Mouse (Mus musculus): ENCODE measurements at regions not wholly inside any gene's neighbourhood (a gene's known extent, or its start where the extent isn't known, plus 50 kb on each side); places are given as distances from the start of the nearest gene placed in this dataset.

GRCm38 (mm10) chr5:106264536-106264935, 193.4 kb downstream of the Barhl2 start:
- Histone ChIP-seq H3K4me2 (replicated peaks; ENCODE audit: low read depth) (no peak overlapping the region), H3K36me3 (ENCODE audit: control insufficient read depth, insufficient read depth) (no peaks in the 10 kb centered on the region), H3K27me3 (replicated peaks; ENCODE audit: control insufficient read depth, insufficient read depth, low read length) (no peaks in the 10 kb centered on the region), H3K4me3 (ENCODE audit: low read depth, low read length) (no peak overlapping the region), H3K4me1 (replicated peaks; ENCODE audit: control insufficient read depth, insufficient read depth, low read length) (no peaks in the 10 kb centered on the region), H3K9ac (ENCODE audit: low read depth, low read length) (no peak overlapping the region), H3K9me3 (ENCODE audit: control insufficient read depth) (no peaks in the 10 kb centered on the region), H3K27ac (ENCODE audit: low read depth, low read length) (no peak overlapping the region)
- TF ChIP-seq CTCF (IDR thresholded peaks at IDR 0.05; ENCODE audit: low read depth): no peak
- no peak for ATAC-seq
- 73% methylated on average over 2 of the region's 2 CpGs for WGBS

DNA sequence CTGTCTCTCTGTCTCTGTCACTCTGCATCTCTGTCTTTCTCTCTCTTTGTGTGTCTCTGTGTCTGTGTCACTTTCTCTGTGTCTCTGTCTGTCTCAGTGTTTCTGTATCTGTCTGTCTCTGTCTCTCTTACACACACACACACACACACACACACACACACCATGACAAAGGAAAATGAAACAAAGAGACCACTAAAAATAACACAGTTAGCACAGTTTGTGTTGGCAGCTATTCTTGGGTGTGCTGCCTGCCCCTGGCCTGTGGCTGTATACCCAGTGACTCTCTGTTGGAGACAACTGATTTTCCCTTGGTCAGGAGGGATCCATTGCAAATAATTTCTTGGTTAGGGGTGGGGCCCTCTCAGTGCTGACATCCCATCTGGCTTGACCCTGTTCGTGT, 200.8 kb downstream of the Barhl2 start:
- Histone ChIP-seq H3K27me3 (replicated peaks; ENCODE audit: control insufficient read depth, insufficient read depth, low read length) (no peaks in the 10 kb centered on the region), H3K36me3 (ENCODE audit: control insufficient read depth, insufficient read depth) (no peaks in the 10 kb centered on the region), H3K4me3 (ENCODE audit: low read depth, low read length) (no peak overlapping the region), H3K4me1 (replicated peaks; ENCODE audit: control insufficient read depth, insufficient read depth, low read length) (no peaks in the 10 kb centered on the region), H3K9ac (ENCODE audit: low read depth, low read length) (no peak overlapping the region), H3K9me3 (ENCODE audit: control insufficient read depth) (no peaks in the 10 kb centered on the region), H3K4me2 (replicated peaks; ENCODE audit: low read depth) (no peak overlapping the region), H3K27ac (ENCODE audit: low read depth, low read length) (no peak overlapping the region)
- WGBS: 71% methylated on average over 1 of the region's 1 CpGs
- ATAC-seq: no peak
- no peak for TF ChIP-seq CTCF (IDR thresholded peaks at IDR 0.05; ENCODE audit: low read depth)

- Histone ChIP-seq H3K4me2 (replicated peaks; ENCODE audit: low read depth) (no peak overlapping the region), H3K27me3 (replicated peaks; ENCODE audit: control insufficient read depth, insufficient read depth, low read length) (no peaks in the 10 kb centered on the region), H3K36me3 (ENCODE audit: control insufficient read depth, insufficient read depth) (no peaks in the 10 kb centered on the region), H3K27ac (ENCODE audit: low read depth, low read length) (no peak overlapping the region), H3K4me1 (replicated peaks; ENCODE audit: control insufficient read depth, insufficient read depth, low read length) (no peaks in the 10 kb centered on the region), H3K9ac (ENCODE audit: low read depth, low read length) (no peak overlapping the region), H3K4me3 (ENCODE audit: low read depth, low read length) (no peak overlapping the region), H3K9me3 (ENCODE audit: control insufficient read depth) (no peaks in the 10 kb centered on the region)
- no peak for TF ChIP-seq CTCF (IDR thresholded peaks at IDR 0.05; ENCODE audit: low read depth)
- no peak for ATAC-seq
- WGBS: 49% methylated on average over 3 of the region's 3 CpGs
Measured at GRCm38 (mm10) chr5:106229154-106229553, 228.8 kb downstream of the Barhl2 start.

- no peak for ATAC-seq
- 56% methylated on average over 7 of the region's 7 CpGs for WGBS
Measured at GRCm38 (mm10) chr5:106224141-106224540, 233.8 kb downstream of the Barhl2 start.

DNA sequence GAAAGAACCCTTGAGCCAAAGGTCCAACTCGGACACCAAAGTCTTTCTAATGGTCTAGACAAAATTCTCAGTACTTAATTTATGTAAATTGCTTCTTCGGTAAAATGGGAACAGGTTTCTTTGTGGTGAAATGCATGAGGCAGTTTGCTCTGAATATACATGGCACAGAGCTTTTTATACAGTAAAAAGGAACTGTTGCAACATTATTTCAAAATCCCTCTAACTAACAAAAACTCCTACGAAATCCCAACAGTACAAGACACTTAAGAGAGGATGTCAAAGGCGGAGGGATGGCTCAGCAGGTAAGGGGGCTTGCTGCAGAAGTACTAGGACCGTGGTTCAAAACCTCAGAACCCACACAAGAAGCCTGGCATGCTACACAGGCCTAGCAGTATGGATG, 248.4 kb downstream of the Barhl2 start:
- Histone ChIP-seq H3K4me3 (ENCODE audit: low read depth, low read length) (no peak overlapping the region), H3K27me3 (replicated peaks; ENCODE audit: control insufficient read depth, insufficient read depth, low read length) (no peaks in the 10 kb centered on the region), H3K4me2 (replicated peaks; ENCODE audit: low read depth) (no peak overlapping the region), H3K4me1 (replicated peaks; ENCODE audit: control insufficient read depth, insufficient read depth, low read length) (no peaks in the 10 kb centered on the region), H3K27ac (ENCODE audit: low read depth, low read length) (no peak overlapping the region), H3K9ac (ENCODE audit: low read depth, low read length) (no peak overlapping the region), H3K36me3 (ENCODE audit: control insufficient read depth, insufficient read depth) (no peaks in the 10 kb centered on the region), H3K9me3 (ENCODE audit: control insufficient read depth) (no peaks in the 10 kb centered on the region)
- WGBS: 85% methylated on average over 5 of the region's 5 CpGs
- ATAC-seq: no peak
- no peak for TF ChIP-seq CTCF (IDR thresholded peaks at IDR 0.05; ENCODE audit: low read depth)

More at GRCm38 (mm10) chr5:106224141-106224540, 233.8 kb downstream of the Barhl2 start:
- no peaks in the 10 kb centered on the region for H3K9me3 ChIP-seq (ENCODE audit: control insufficient read depth)
- no peaks in the 10 kb centered on the region for H3K4me1 ChIP-seq (replicated peaks; ENCODE audit: control insufficient read depth, insufficient read depth, low read length)
- no peaks in the 10 kb centered on the region for H3K36me3 ChIP-seq (ENCODE audit: control insufficient read depth, insufficient read depth)
- no peak overlapping the region for H3K9ac ChIP-seq (ENCODE audit: low read depth, low read length)
- no peak overlapping the region for H3K4me2 ChIP-seq (replicated peaks; ENCODE audit: low read depth)
- H3K27ac ChIP-seq (ENCODE audit: low read depth, low read length): no peak overlapping the region
- no peaks in the 10 kb centered on the region for H3K27me3 ChIP-seq (replicated peaks; ENCODE audit: control insufficient read depth, insufficient read depth, low read length)
- H3K4me3 ChIP-seq (ENCODE audit: low read depth, low read length): no peak overlapping the region
- TF ChIP-seq CTCF (IDR thresholded peaks at IDR 0.05; ENCODE audit: low read depth): no peak

GRCm38 (mm10) chr5:106207706-106208105, 250.3 kb downstream of the Barhl2 start:
- no peaks in the 10 kb centered on the region for H3K9me3 ChIP-seq (ENCODE audit: control insufficient read depth)
- H3K4me2 ChIP-seq (replicated peaks; ENCODE audit: low read depth): no peak overlapping the region
- H3K9ac ChIP-seq (ENCODE audit: low read depth, low read length): no peak overlapping the region
- no peak for TF ChIP-seq CTCF (IDR thresholded peaks at IDR 0.05; ENCODE audit: low read depth)
- H3K27ac ChIP-seq (ENCODE audit: low read depth, low read length): no peak overlapping the region
- no peaks in the 10 kb centered on the region for H3K36me3 ChIP-seq (ENCODE audit: control insufficient read depth, insufficient read depth)
- H3K4me1 ChIP-seq (replicated peaks; ENCODE audit: control insufficient read depth, insufficient read depth, low read length): no peaks in the 10 kb centered on the region
- 77% methylated on average over 6 of the region's 6 CpGs for WGBS
- H3K27me3 ChIP-seq (replicated peaks; ENCODE audit: control insufficient read depth, insufficient read depth, low read length): no peaks in the 10 kb centered on the region
- no peak overlapping the region for H3K4me3 ChIP-seq (ENCODE audit: low read depth, low read length)
- no peak for ATAC-seq

GRCm38 (mm10) chr5:106205724-106206123, 252.2 kb downstream of the Barhl2 start:
- 50% methylated on average over 6 of the region's 6 CpGs for WGBS
- Histone ChIP-seq H3K4me1 (replicated peaks; ENCODE audit: control insufficient read depth, insufficient read depth, low read length) (no peaks in the 10 kb centered on the region), H3K27me3 (replicated peaks; ENCODE audit: control insufficient read depth, insufficient read depth, low read length) (no peaks in the 10 kb centered on the region), H3K9ac (ENCODE audit: low read depth, low read length) (no peak overlapping the region), H3K36me3 (ENCODE audit: control insufficient read depth, insufficient read depth) (no peaks in the 10 kb centered on the region), H3K9me3 (ENCODE audit: control insufficient read depth) (no peaks in the 10 kb centered on the region), H3K4me3 (ENCODE audit: low read depth, low read length) (no peak overlapping the region), H3K4me2 (replicated peaks; ENCODE audit: low read depth) (no peak overlapping the region), H3K27ac (ENCODE audit: low read depth, low read length) (no peak overlapping the region)
- no peak for ATAC-seq
- no peak for TF ChIP-seq CTCF (IDR thresholded peaks at IDR 0.05; ENCODE audit: low read depth)

Measured in intestine, postnatal 0 days (tissue).